Mouse (Mus musculus): Measurements from ENCODE around the gene Bdh1. TPM values are rescaled to one million over a fixed set of nuclear protein-coding genes. Genes with fewer than 3 reads are reported as not detected.

Gene Bdh1
- polyA plus RNA-seq, 1 experiment from 2014 or later, result 115 TPM

GRCm38 (mm10) chr16:31471994-31472393 is 49.9 kb downstream of the Bdh1 start:
- no peak for ATAC-seq (ENCODE audit: low FRiP score, low TSS enrichment)
- Histone ChIP-seq H3K4me3 (ENCODE audit: low read depth, low read length) (no peak overlapping the region), H3K9me3 (ENCODE audit: control insufficient read depth, low read length) (no peaks in the 10 kb centered on the region), H3K4me1 (replicated peaks; ENCODE audit: control insufficient read depth, insufficient read depth) (no peaks in the 10 kb centered on the region), H3K36me3 (ENCODE audit: control insufficient read depth, insufficient read depth, low read length) (no peaks in the 10 kb centered on the region), H3K4me2 (replicated peaks; ENCODE audit: low read depth) (no peak overlapping the region), H3K9ac (ENCODE audit: low read length) (no peak overlapping the region), H3K27ac (replicated peaks) (no peak overlapping the region), H3K27me3 (ENCODE audit: control insufficient read depth, insufficient read depth, low read length) (no peaks in the 10 kb centered on the region)
- DNase-seq (ENCODE audit: low spot score), result no peak
- TF ChIP-seq CTCF (IDR thresholded peaks at IDR 0.05; ENCODE audit: low read depth) (no peak), EP300 (optimal IDR thresholded peaks at IDR 0.05) (no peak)
- 77% methylated on average over 5 of the region's 5 CpGs for WGBS

GRCm38 (mm10) chr16:31473226-31473625 is 51.1 kb downstream of the Bdh1 start:
- TF ChIP-seq CTCF (IDR thresholded peaks at IDR 0.05; ENCODE audit: low read depth) (no peak), EP300 (optimal IDR thresholded peaks at IDR 0.05) (no peak)
- Histone ChIP-seq H3K27ac (replicated peaks) (no peak overlapping the region), H3K4me3 (ENCODE audit: low read depth, low read length) (no peak overlapping the region), H3K9ac (ENCODE audit: low read length) (no peak overlapping the region), H3K4me2 (replicated peaks; ENCODE audit: low read depth) (no peak overlapping the region), H3K4me1 (replicated peaks; ENCODE audit: control insufficient read depth, insufficient read depth) (no peaks in the 10 kb centered on the region; the same call in 1 of the 2 replicates), H3K36me3 (ENCODE audit: control insufficient read depth, insufficient read depth, low read length) (no peaks in the 10 kb centered on the region), H3K9me3 (ENCODE audit: control insufficient read depth, low read length) (no peaks in the 10 kb centered on the region), H3K27me3 (ENCODE audit: control insufficient read depth, insufficient read depth, low read length) (no peaks in the 10 kb centered on the region)
- ATAC-seq (ENCODE audit: low FRiP score, low TSS enrichment) (no peak), DNase-seq (ENCODE audit: low spot score) (no peak)
- WGBS, result 96% methylated on average over 1 of the region's 1 CpGs

- DNase-seq (ENCODE audit: low spot score) (no peak), ATAC-seq (ENCODE audit: low FRiP score, low TSS enrichment) (no peak; the same call in 1 of the 2 replicates)
- 56% methylated on average over 9 of the region's 9 CpGs for WGBS
Observed at GRCm38 (mm10) chr16:31475123-31475968, 53.3 kb downstream of the Bdh1 start.

GRCm38 (mm10) chr16:31476872-31477603 is 55.0 kb downstream of the Bdh1 start:
- no peak for DNase-seq (ENCODE audit: low spot score)
- H3K9me3 ChIP-seq (ENCODE audit: control insufficient read depth, low read length), result 0 out of 2 replicates have a peak, but pooled peaks cover 4% of the 10 kb centered on the region
- H3K27me3 ChIP-seq (ENCODE audit: control insufficient read depth, insufficient read depth, low read length), result no peaks in the 10 kb centered on the region
- H3K36me3 ChIP-seq (ENCODE audit: control insufficient read depth, insufficient read depth, low read length), result no peaks in the 10 kb centered on the region
- no peak for TF ChIP-seq CTCF (IDR thresholded peaks at IDR 0.05; ENCODE audit: low read depth)
- TF ChIP-seq EP300 (optimal IDR thresholded peaks at IDR 0.05), result no peak
- no peak overlapping the region for H3K9ac ChIP-seq (ENCODE audit: low read length)
- no peak overlapping the region for H3K4me2 ChIP-seq (replicated peaks; ENCODE audit: low read depth)
- no peaks in the 10 kb centered on the region; the same call in 1 of the 2 replicates for H3K4me1 ChIP-seq (replicated peaks; ENCODE audit: control insufficient read depth, insufficient read depth)
- no peak overlapping the region for H3K4me3 ChIP-seq (ENCODE audit: low read depth, low read length)
- WGBS, result 43% methylated on average over 7 of the region's 7 CpGs
- H3K27ac ChIP-seq (replicated peaks), result no peak overlapping the region
- ATAC-seq (ENCODE audit: low FRiP score, low TSS enrichment), result no peak

More at GRCm38 (mm10) chr16:31475123-31475968, 53.3 kb downstream of the Bdh1 start:
- peak overlapping the region; percentile 30; the same call in 1 of the 2 replicates for H3K27ac ChIP-seq (replicated peaks)
- H3K9ac ChIP-seq (ENCODE audit: low read length), result no peak overlapping the region
- no peaks in the 10 kb centered on the region; the same call in 1 of the 2 replicates for H3K4me1 ChIP-seq (replicated peaks; ENCODE audit: control insufficient read depth, insufficient read depth)
- no peaks in the 10 kb centered on the region for H3K27me3 ChIP-seq (ENCODE audit: control insufficient read depth, insufficient read depth, low read length)
- TF ChIP-seq EP300 (optimal IDR thresholded peaks at IDR 0.05) (no peak), CTCF (IDR thresholded peaks at IDR 0.05; ENCODE audit: low read depth) (no peak)
- no peaks in the 10 kb centered on the region for H3K36me3 ChIP-seq (ENCODE audit: control insufficient read depth, insufficient read depth, low read length)
- no peak overlapping the region for H3K4me3 ChIP-seq (ENCODE audit: low read depth, low read length)
- 0 out of 2 replicates have a peak, but pooled peaks cover 4% of the 10 kb centered on the region for H3K9me3 ChIP-seq (ENCODE audit: control insufficient read depth, low read length)
- H3K4me2 ChIP-seq (replicated peaks; ENCODE audit: low read depth), result no peak overlapping the region

- Histone ChIP-seq H3K4me2 (replicated peaks; ENCODE audit: low read depth) (no peak overlapping the region), H3K9ac (ENCODE audit: low read length) (no peak overlapping the region), H3K9me3 (ENCODE audit: control insufficient read depth, low read length) (no peaks in the 10 kb centered on the region), H3K4me1 (replicated peaks; ENCODE audit: control insufficient read depth, insufficient read depth) (no peaks in the 10 kb centered on the region), H3K36me3 (ENCODE audit: control insufficient read depth, insufficient read depth, low read length) (no peaks in the 10 kb centered on the region), H3K27me3 (ENCODE audit: control insufficient read depth, insufficient read depth, low read length) (no peaks in the 10 kb centered on the region), H3K4me3 (ENCODE audit: low read depth, low read length) (no peak overlapping the region), H3K27ac (replicated peaks) (no peak overlapping the region)
- TF ChIP-seq CTCF (IDR thresholded peaks at IDR 0.05; ENCODE audit: low read depth) (no peak), EP300 (optimal IDR thresholded peaks at IDR 0.05) (no peak)
- DNase-seq (ENCODE audit: low spot score), result no peak
- WGBS, result 91% methylated on average over 5 of the region's 5 CpGs
- no peak for ATAC-seq (ENCODE audit: low FRiP score, low TSS enrichment)
Observed at GRCm38 (mm10) chr16:31485336-31485735, 63.3 kb downstream of the Bdh1 start.
